In genomic region chr2:19060218-19060915, GRCm38 (mm10) we compare ENCODE assay signal across 19 mouse cellular contexts.
DNase-seq lines count a peak whose midpoint lies in the region; TF ChIP-seq lines count a peak whose summit lies in the region.
"Had no signal": no experiment of that assay in that cellular context is flagged by ENCODE, and none has a peak within 500 bp of the region (broad histone marks: within the 10 kb centered on the region; RNA-seq: fewer than 3 reads in every experiment).

No protein-coding gene starts in this region.

- no peak overlapping the region for H3K4me3 ChIP-seq in kidney, adult 2 months (ENCODE audit: insufficient read depth, low read depth, low read length)
- H3K4me3 ChIP-seq in gastrocnemius, adult 2 months, result no peak overlapping the region
- H3K4me3 ChIP-seq: embryonic facial prominence, embryonic 13.5 days; heart, embryonic 13.5 days; layer of hippocampus, adult 2 months; limb, embryonic 13.5 days; neural tube, embryonic 12.5 days had no signal

- H3K27me3 ChIP-seq in kidney, adult 2 months (replicated peaks; ENCODE audit: control insufficient read depth, insufficient read depth, low read length), result no peaks in the 10 kb centered on the region
- H3K27me3 ChIP-seq: embryonic facial prominence, embryonic 13.5 days; heart, embryonic 13.5 days; neural tube, embryonic 12.5 days had no signal

- H3K4me1 ChIP-seq in kidney, adult 2 months (ENCODE audit: control insufficient read depth, insufficient read depth, low read length), result peaks cover 8% of the 10 kb centered on the region
- H3K4me1 ChIP-seq: limb, embryonic 13.5 days; neural tube, embryonic 12.5 days had no signal

- no peak for TF ChIP-seq CTCF in kidney, adult 2 months (conservative IDR thresholded peaks at IDR 0.05; ENCODE audit: insufficient read depth, insufficient read length, low read depth, low read length)
- TF ChIP-seq CTCF in gastrocnemius, adult 2 months (IDR thresholded peaks at IDR 0.05), result no peak

- no peaks in the 10 kb centered on the region for H3K36me3 ChIP-seq in kidney, adult 2 months (ENCODE audit: control insufficient read depth, insufficient read depth, low read length)
- H3K36me3 ChIP-seq: embryonic facial prominence, embryonic 13.5 days; heart, embryonic 13.5 days; limb, embryonic 13.5 days; neural tube, embryonic 12.5 days had no signal

- peak; percentile 5 for DNase-seq in embryo, embryonic 11 days
- no peak for DNase-seq in embryo, embryonic 10 days (ENCODE audit: low spot score)
- DNase-seq in kidney, adult 2 months, result peak; percentile 47
- DNase-seq in kidney, adult 11 months, result no peak
- DNase-seq in MN1 (ENCODE audit: low spot score), result peak; percentile 57
- peak; percentile 26 for DNase-seq in hindlimb bud, embryonic 11.5 days (ENCODE audit: extremely low spot score, low read depth, low spot score)
- DNase-seq in spleen, adult 18-20 months, result no peak
- DNase-seq in gastrocnemius, adult 2 months, result no peak
- DNase-seq: B cell, adult 2 months; cerebellum, postnatal 36 days; gastrocnemius, postnatal 36 days; midbrain, embryonic 14.5 days; retina, postnatal 1 day; thymus, adult 18-20 months had no signal

- intact Hi-C loops in gastrocnemius, adult 2 months (cut with DNase I), result no loop called here

- TF ChIP-seq POLR2A in kidney, adult 2 months (IDR thresholded peaks at IDR 0.05; ENCODE audit: low read depth, low read length), result no peak

- H3K27ac ChIP-seq in kidney, adult 2 months (ENCODE audit: insufficient read depth, low read depth, low read length), result no peak overlapping the region
- H3K27ac ChIP-seq in gastrocnemius, adult 2 months, result no peak overlapping the region
- H3K27ac ChIP-seq: embryonic facial prominence, embryonic 13.5 days; heart, embryonic 13.5 days; layer of hippocampus, adult 2 months; limb, embryonic 13.5 days; neural tube, embryonic 12.5 days had no signal

- WGBS in kidney, adult 2 months, result 49% methylated on average over 9 of the region's 9 CpGs

Comparison
In these comparisons a context has a peak if more than half of its experiments do, and no peak if none do; other contexts are left out.
1. DNase-seq: peak in embryo, embryonic 11 days (single experiment), kidney, adult 2 months (single experiment), MN1 (single experiment) and hindlimb bud, embryonic 11.5 days (single experiment); none in embryo, embryonic 10 days (single experiment), kidney, adult 11 months (single experiment), spleen, adult 18-20 months (0 of 2) and gastrocnemius, adult 2 months (single experiment).